Mouse (Mus musculus): Measurements from ENCODE around the gene Sp4. TPM values are rescaled to one million over a fixed set of nuclear protein-coding genes. Genes with fewer than 3 reads are reported as not detected.
A peak's percentile ranks its signal among the peaks of the same experiment; 100 is the strongest.

The Sp4 gene
- polyA plus RNA-seq, 1 experiment from 2014 or later, result 29.0 TPM

DNA sequence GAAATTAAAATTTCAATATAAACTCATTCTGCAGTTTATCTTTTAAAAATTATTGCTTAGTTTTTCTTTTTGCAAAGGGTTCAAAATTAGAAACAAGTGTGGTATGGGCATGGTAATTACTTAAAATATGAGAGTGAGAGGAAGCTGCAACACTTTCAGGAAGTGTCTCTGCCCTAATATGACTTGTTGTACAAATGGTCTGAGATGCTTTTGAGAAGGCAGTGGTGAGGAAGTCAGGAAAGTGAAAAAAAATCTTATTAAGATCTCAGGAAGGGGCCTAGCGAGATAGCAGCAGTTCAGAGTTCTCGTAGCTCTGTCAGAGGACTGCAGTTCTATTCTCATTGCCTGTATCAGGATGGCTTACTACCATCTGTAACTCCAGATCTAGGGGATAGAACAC lies 89.1 kb downstream of the Sp4 start:
- H3K9me3 ChIP-seq (ENCODE audit: control insufficient read depth, low read length), result no peaks in the 10 kb centered on the region
- ATAC-seq (ENCODE audit: low read depth), result no peak
- no peak overlapping the region for H3K9ac ChIP-seq (replicated peaks; ENCODE audit: low read depth, low read length)
- H3K27me3 ChIP-seq (ENCODE audit: control insufficient read depth, insufficient read depth, low read length), result no peaks in the 10 kb centered on the region
- no peaks in the 10 kb centered on the region for H3K4me1 ChIP-seq (ENCODE audit: control insufficient read depth, insufficient read depth, low read length)
- H3K4me3 ChIP-seq (ENCODE audit: low read depth, low read length), result no peak overlapping the region
- no peaks in the 10 kb centered on the region for H3K36me3 ChIP-seq (ENCODE audit: control insufficient read depth, insufficient read depth, low read length)
- H3K27ac ChIP-seq (ENCODE audit: low read depth, low read length), result no peak overlapping the region
- WGBS, result 87% methylated on average over 2 of the region's 2 CpGs
- H3K4me2 ChIP-seq (ENCODE audit: low read depth, low read length), result no peak overlapping the region

DNA sequence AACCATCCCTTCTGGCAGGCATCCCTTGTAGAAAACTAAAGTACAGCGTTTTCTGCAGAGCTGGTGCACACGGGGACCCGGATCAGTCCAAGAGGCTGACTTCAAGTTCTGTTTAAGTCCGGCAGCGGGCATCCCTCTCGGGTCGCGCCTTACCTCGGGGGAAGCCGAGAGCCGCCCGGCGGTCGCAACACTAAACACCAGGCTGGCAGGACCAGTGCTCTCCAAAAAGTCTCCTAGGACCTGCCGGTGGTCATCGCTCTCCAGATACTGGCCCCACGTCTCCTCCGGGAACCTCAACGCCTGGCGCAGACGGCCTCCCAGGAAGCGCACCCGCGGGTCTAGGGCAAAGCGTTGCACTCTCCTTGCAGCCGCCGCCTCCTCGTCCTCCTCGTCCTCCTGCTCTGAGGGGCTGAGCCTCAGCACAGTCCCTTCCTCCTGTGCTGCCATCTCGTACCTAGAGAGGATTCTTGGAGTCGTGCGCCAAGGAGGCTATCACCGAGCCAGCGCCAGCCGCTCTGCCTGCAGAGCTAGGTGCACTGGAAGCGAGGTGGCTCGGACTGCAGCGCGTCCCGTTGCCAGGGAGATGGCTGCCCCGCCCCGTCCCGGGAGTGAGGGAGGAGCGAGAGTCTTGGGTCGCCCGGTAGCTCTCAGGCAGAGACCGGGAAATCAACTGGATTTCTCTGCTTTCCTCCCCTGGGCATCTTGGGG lies 102.7 kb downstream of the Sp4 start, which contains the start of gene Dnah11:
Gene Dnah11 (minus strand): TSS at position 658 of the 708 bp plus-strand sequence.
- Histone ChIP-seq H3K9ac (replicated peaks; ENCODE audit: low read depth, low read length) (peak within 1 kb of the TSS; percentile 47; the same call in 1 of the 2 replicates), H3K4me2 (ENCODE audit: low read depth, low read length) (peak within 1 kb of the TSS; percentile 93), H3K9me3 (ENCODE audit: control insufficient read depth, low read length) (no peaks in the 10 kb centered on the region), H3K27ac (ENCODE audit: low read depth, low read length) (no peak within 1 kb of the TSS), H3K4me1 (ENCODE audit: control insufficient read depth, insufficient read depth, low read length) (no peaks in the 10 kb centered on the region), H3K4me3 (ENCODE audit: low read depth, low read length) (peak within 1 kb of the TSS; percentile 43), H3K36me3 (ENCODE audit: control insufficient read depth, insufficient read depth, low read length) (no peaks in the 10 kb centered on the region), H3K27me3 (ENCODE audit: control insufficient read depth, insufficient read depth, low read length) (peaks cover 15% of the 10 kb centered on the region)
- peak; percentile 98 for ATAC-seq (ENCODE audit: low read depth)
- under 1% methylated on average over 47 of the region's 47 CpGs for WGBS

DNA sequence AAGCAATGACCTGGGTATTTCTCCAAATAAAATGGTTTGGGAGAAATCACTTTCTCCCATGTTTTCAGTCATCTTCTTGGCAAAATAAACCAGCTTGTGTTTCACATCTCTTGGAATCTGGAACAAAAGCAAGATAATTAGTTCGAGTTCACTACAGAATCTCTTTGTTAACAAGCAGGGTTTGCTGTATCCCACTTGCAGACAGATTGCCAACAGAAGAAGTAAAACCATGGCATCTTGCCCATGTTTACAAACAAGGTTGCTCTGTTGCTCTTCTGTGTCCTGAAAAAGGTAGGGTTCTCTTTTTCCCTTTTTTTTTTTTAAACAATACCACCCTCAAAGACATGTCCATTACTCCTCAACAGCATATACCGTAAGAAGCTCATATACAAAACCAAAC lies 104.7 kb downstream of the Sp4 start:
- Histone ChIP-seq H3K4me3 (ENCODE audit: low read depth, low read length) (no peak overlapping the region), H3K27me3 (ENCODE audit: control insufficient read depth, insufficient read depth, low read length) (peaks cover 15% of the 10 kb centered on the region), H3K4me1 (ENCODE audit: control insufficient read depth, insufficient read depth, low read length) (no peaks in the 10 kb centered on the region), H3K9ac (replicated peaks; ENCODE audit: low read depth, low read length) (no peak overlapping the region), H3K4me2 (ENCODE audit: low read depth, low read length) (no peak overlapping the region), H3K9me3 (ENCODE audit: control insufficient read depth, low read length) (no peaks in the 10 kb centered on the region), H3K27ac (ENCODE audit: low read depth, low read length) (no peak overlapping the region), H3K36me3 (ENCODE audit: control insufficient read depth, insufficient read depth, low read length) (no peaks in the 10 kb centered on the region)
- no peak for ATAC-seq (ENCODE audit: low read depth)
- WGBS, result 65% methylated on average over 2 of the region's 2 CpGs

DNA sequence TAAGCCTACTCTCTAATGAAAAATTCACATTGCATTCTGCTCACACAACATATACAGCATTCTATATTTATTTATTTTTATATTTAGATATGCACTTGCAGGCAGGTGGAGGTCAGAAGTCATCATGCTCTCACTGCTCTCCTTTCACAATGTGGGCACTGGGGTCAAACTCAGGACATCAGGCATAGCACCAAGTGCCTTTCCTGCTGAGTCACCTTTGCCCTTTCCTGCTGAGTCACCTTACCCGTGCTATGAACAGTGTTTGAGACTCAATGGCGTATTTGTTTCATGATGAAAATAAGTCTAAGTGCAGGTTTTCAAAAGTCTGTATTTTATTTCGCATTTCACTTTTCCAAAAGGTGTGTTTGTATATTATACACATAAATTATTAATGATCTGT lies 111.7 kb downstream of the Sp4 start:
- no peak for ATAC-seq (ENCODE audit: low read depth)
- Histone ChIP-seq H3K4me3 (ENCODE audit: low read depth, low read length) (no peak overlapping the region), H3K4me1 (ENCODE audit: control insufficient read depth, insufficient read depth, low read length) (no peaks in the 10 kb centered on the region), H3K9me3 (ENCODE audit: control insufficient read depth, low read length) (no peaks in the 10 kb centered on the region), H3K27ac (ENCODE audit: low read depth, low read length) (no peak overlapping the region), H3K36me3 (ENCODE audit: control insufficient read depth, insufficient read depth, low read length) (no peaks in the 10 kb centered on the region), H3K9ac (replicated peaks; ENCODE audit: low read depth, low read length) (no peak overlapping the region), H3K4me2 (ENCODE audit: low read depth, low read length) (no peak overlapping the region), H3K27me3 (ENCODE audit: control insufficient read depth, insufficient read depth, low read length) (no peaks in the 10 kb centered on the region; the same call in 1 of the 2 replicates)
- 71% methylated on average over 3 of the region's 3 CpGs for WGBS

DNA sequence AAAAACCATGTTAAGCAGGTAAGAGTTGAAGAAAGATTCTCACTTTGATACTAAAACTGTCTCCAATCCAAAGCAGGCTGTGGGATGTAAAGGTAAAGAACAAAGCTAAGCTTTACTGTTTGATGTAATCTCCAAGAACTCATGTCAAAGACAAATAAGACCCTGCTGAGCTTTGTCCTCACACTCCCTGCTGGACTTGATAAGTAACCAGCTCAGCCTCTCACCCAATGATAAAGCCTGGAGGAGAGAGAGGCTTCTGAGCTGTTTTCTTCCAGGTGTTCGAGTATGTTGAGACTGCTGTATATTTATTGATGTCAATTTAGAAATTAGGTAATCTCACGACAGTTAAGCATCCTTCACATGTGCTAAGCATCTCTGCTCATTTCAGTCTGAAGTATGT lies 113.6 kb downstream of the Sp4 start:
- WGBS, result 44% methylated on average over 2 of the region's 2 CpGs
- ATAC-seq (ENCODE audit: low read depth), result no peak
- H3K36me3 ChIP-seq (ENCODE audit: control insufficient read depth, insufficient read depth, low read length), result no peaks in the 10 kb centered on the region

DNA sequence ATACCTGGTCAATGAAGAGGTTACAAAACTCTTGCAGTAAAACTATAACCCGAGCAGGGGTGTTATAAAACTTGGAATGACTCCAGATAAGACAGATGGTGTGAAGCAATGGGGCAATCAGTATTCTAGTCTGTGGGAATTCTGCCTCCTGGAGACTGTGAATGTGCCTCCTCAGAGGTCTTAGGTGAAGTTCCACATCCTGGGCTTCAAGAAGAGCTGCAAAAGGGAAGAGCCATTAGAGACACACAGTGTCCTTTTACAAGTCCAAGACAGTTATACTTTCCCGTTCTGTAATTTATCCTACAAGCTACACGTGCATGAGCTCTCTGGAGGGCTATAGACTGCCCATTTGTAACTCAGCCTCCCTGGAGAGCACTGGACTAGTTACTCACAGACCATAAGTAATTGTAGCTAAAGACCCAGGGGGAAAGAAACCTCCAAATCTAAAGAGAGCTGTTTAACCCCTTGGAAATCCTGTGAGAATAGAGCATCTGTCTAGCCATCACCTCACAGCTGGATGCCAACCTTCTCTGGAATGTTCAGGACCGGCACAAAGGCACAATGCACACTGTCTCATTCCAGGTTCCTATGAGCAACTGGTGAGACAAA lies 114.3 kb downstream of the Sp4 start:
- Histone ChIP-seq H3K4me2 (ENCODE audit: low read depth, low read length) (no peak overlapping the region), H3K27me3 (ENCODE audit: control insufficient read depth, insufficient read depth, low read length) (no peaks in the 10 kb centered on the region), H3K4me1 (ENCODE audit: control insufficient read depth, insufficient read depth, low read length) (no peaks in the 10 kb centered on the region), H3K4me3 (ENCODE audit: low read depth, low read length) (no peak overlapping the region), H3K36me3 (ENCODE audit: control insufficient read depth, insufficient read depth, low read length) (no peaks in the 10 kb centered on the region), H3K9ac (replicated peaks; ENCODE audit: low read depth, low read length) (no peak overlapping the region), H3K9me3 (ENCODE audit: control insufficient read depth, low read length) (no peaks in the 10 kb centered on the region), H3K27ac (ENCODE audit: low read depth, low read length) (no peak overlapping the region)
- ATAC-seq (ENCODE audit: low read depth), result no peak; the same call in 1 of the 2 replicates
- WGBS, result 1% methylated on average over 4 of the region's 4 CpGs

More for the DNA sequence above, 113.6 kb downstream of the Sp4 start:
- Histone ChIP-seq H3K4me2 (ENCODE audit: low read depth, low read length) (no peak overlapping the region), H3K27me3 (ENCODE audit: control insufficient read depth, insufficient read depth, low read length) (no peaks in the 10 kb centered on the region), H3K4me3 (ENCODE audit: low read depth, low read length) (no peak overlapping the region), H3K9me3 (ENCODE audit: control insufficient read depth, low read length) (no peaks in the 10 kb centered on the region), H3K4me1 (ENCODE audit: control insufficient read depth, insufficient read depth, low read length) (no peaks in the 10 kb centered on the region), H3K9ac (replicated peaks; ENCODE audit: low read depth, low read length) (no peak overlapping the region), H3K27ac (ENCODE audit: low read depth, low read length) (no peak overlapping the region)

DNA sequence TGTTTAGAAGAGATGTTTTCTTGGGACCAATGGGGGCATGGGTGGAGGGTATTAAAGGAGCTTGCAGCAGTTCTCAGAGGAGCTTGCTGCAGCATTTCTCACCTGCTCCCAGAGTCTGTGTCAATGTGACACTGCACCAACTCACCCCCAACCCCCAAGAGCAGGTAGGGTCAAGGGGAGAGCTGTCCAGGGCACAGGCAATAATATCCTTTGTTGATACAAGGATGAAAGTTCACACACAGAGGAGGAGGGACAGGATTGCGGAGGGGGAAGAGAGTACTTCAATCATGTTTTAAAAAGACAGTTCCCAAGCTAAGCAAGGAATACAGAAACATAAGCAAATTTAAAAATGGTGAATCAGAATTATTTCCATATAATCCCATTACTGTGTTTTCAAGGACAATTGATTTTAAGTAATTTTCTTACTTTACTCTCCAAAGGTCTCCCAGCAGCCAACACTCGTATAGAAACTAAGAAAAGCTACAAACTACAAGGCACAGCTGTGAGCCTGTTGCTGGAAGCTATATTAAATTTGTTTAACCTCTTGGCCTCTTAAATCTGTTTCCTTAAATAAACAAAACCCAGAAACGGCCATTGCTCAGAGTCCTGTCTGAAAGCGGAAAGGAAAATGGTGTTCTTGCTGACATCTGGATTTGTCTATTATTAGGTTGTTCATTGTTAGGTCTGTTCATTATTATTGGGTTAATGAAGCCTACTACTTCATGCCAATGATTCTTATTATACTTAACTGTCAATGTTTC lies 114.9 kb downstream of the Sp4 start:
- WGBS, result 37% methylated on average over 4 of the region's 4 CpGs

More for the DNA sequence above, 114.9 kb downstream of the Sp4 start:
- Histone ChIP-seq H3K9ac (replicated peaks; ENCODE audit: low read depth, low read length) (no peak overlapping the region), H3K36me3 (ENCODE audit: control insufficient read depth, insufficient read depth, low read length) (no peaks in the 10 kb centered on the region), H3K27ac (ENCODE audit: low read depth, low read length) (no peak overlapping the region), H3K27me3 (ENCODE audit: control insufficient read depth, insufficient read depth, low read length) (no peaks in the 10 kb centered on the region), H3K9me3 (ENCODE audit: control insufficient read depth, low read length) (no peaks in the 10 kb centered on the region), H3K4me2 (ENCODE audit: low read depth, low read length) (no peak overlapping the region), H3K4me3 (ENCODE audit: low read depth, low read length) (no peak overlapping the region), H3K4me1 (ENCODE audit: control insufficient read depth, insufficient read depth, low read length) (no peaks in the 10 kb centered on the region)
- ATAC-seq (ENCODE audit: low read depth), result no peak

All from neural tube, embryonic 14.5 days (tissue).